Mouse (Mus musculus) lung, postnatal 36 days (tissue): ENCODE results near the gene Rae1.
A peak's percentile ranks its signal among the peaks of the same experiment; 100 is the strongest.

Experiments
- DNase-seq: peaks from one replicate; pipeline ENCODE4 v3.0.0; 2022; ENCODE audit warnings: mixed read lengths

Gene Rae1

GRCm38 (mm10) chr2:172996207-172996606 lies 3.7 kb upstream of the Rae1 start:
- peak; percentile 86 for DNase-seq

GRCm38 (mm10) chr2:172997748-172998147 lies 2.2 kb upstream of the Rae1 start:
- no peak for DNase-seq

GRCm38 (mm10) chr2:172998478-172998877 lies 1.4 kb upstream of the Rae1 start:
- no peak for DNase-seq

GRCm38 (mm10) chr2:173000285-173000652 lies 352 bp downstream of the Rae1 start:
- peak; percentile 50 for DNase-seq

- DNase-seq = no peak
Observed at GRCm38 (mm10) chr2:173000921-173001320, 1.0 kb downstream of the Rae1 start.

GRCm38 (mm10) chr2:173003737-173004136 lies 3.8 kb downstream of the Rae1 start:
- no peak for DNase-seq

GRCm38 (mm10) chr2:173010220-173010717 lies 10.4 kb downstream of the Rae1 start:
- no peak for DNase-seq

GRCm38 (mm10) chr2:173011440-173011839 lies 11.5 kb downstream of the Rae1 start:
- no peak for DNase-seq

- DNase-seq = no peak
Observed at GRCm38 (mm10) chr2:173014741-173015287, 14.9 kb downstream of the Rae1 start.

GRCm38 (mm10) chr2:173017940-173018339 lies 18.0 kb downstream of the Rae1 start:
- DNase-seq = no peak

GRCm38 (mm10) chr2:173018618-173019017 lies 18.7 kb downstream of the Rae1 start:
- no peak for DNase-seq

- DNase-seq = no peak
Observed at GRCm38 (mm10) chr2:173019322-173019721, 19.4 kb downstream of the Rae1 start.

- peak; percentile 97 for DNase-seq
Observed at GRCm38 (mm10) chr2:173019790-173020189, 19.9 kb downstream of the Rae1 start.

- DNase-seq = no peak
Observed at GRCm38 (mm10) chr2:173020430-173020829, 20.5 kb downstream of the Rae1 start, which contains the start of gene Rbm38. TSS of gene Rbm38 (plus strand) at chr2:173020498.

GRCm38 (mm10) chr2:173021633-173022055 lies 21.7 kb downstream of the Rae1 start:
- DNase-seq = peak; percentile 97

- no peak for DNase-seq
Observed at GRCm38 (mm10) chr2:173022056-173022681, 22.3 kb downstream of the Rae1 start.

GRCm38 (mm10) chr2:173022813-173023212 lies 22.9 kb downstream of the Rae1 start:
- DNase-seq = no peak

GRCm38 (mm10) chr2:173023371-173023851 lies 23.5 kb downstream of the Rae1 start:
- no peak for DNase-seq

- no peak for DNase-seq
Observed at GRCm38 (mm10) chr2:173023966-173024365, 24.0 kb downstream of the Rae1 start.

GRCm38 (mm10) chr2:173024392-173024791 lies 24.5 kb downstream of the Rae1 start:
- no peak for DNase-seq

GRCm38 (mm10) chr2:173024938-173025337 lies 25.0 kb downstream of the Rae1 start:
- no peak for DNase-seq

GRCm38 (mm10) chr2:173026286-173026685 lies 26.4 kb downstream of the Rae1 start:
- no peak for DNase-seq

- peak; percentile 62 for DNase-seq
Observed at GRCm38 (mm10) chr2:173026688-173027131, 26.8 kb downstream of the Rae1 start.

- no peak for DNase-seq
Observed at GRCm38 (mm10) chr2:173027169-173027823, 27.4 kb downstream of the Rae1 start.
